Mouse (Mus musculus) bone marrow macrophage, adult 2 months (primary cell): ENCODE measurements at regions not wholly inside any gene's neighbourhood (a gene's known extent, or its start where the extent isn't known, plus 50 kb on each side); places are given as distances from the start of the nearest gene placed in this dataset.

Experiments
- CTCF ChIP-seq: IDR thresholded peaks from 2 replicates; pipeline ENCODE4 v1.5.1; 2012; ENCODE audit warnings: low read depth, mild to moderate bottlenecking, low read length, moderate library complexity
- POLR2A ChIP-seq: IDR thresholded peaks from 2 replicates; pipeline ENCODE4 v1.6.1; 2012; ENCODE audit warnings: mild to moderate bottlenecking, low read depth, low read length, borderline replicate concordance

GRCm38 (mm10) chr15:63442146-63442780, 402.7 kb downstream of the Gsdmc2 start:
- TF ChIP-seq POLR2A: no peak
- no peak for TF ChIP-seq CTCF
